Mouse (Mus musculus) heart, embryonic 15.5 days (tissue): ENCODE results near the gene G6pc. TPM values are rescaled to one million over a fixed set of nuclear protein-coding genes. Genes with fewer than 3 reads are reported as not detected.
"Not testable (repeated sequence)": the region's sequence is repeated elsewhere in the genome, so short reads cannot be mapped to it uniquely, and the experiment has no call there.

Experiments used
- ATAC-seq: fragments of 200-750 bp; cut with Nextera tagmentation; replicated peaks from 2 replicates; pipeline ENCODE4 v1.8.0; 2017; ENCODE audit warnings: low read depth, moderate TSS enrichment; ENCODE audit not compliant: insufficient number of reproducible peaks, insufficient read depth, low FRiP score
- H3K27ac ChIP-seq: fragments of 300-500 bp; sonication (generic); 2 replicates; pipeline ENCODE4 v1.5.1; 2015; ENCODE audit warnings: mild to moderate bottlenecking, inconsistent platforms
- H3K27me3 ChIP-seq: fragments of 300-500 bp; sonication (generic); 2 replicates; pipeline ENCODE4 v1.6.1; 2015; ENCODE audit warnings: inconsistent platforms
- H3K36me3 ChIP-seq: fragments of 300-500 bp; sonication (generic); 2 replicates; pipeline ENCODE4 v1.6.1; 2015; ENCODE audit warnings: mild to moderate bottlenecking, inconsistent platforms
- H3K4me1 ChIP-seq: fragments of 300-500 bp; sonication (generic); replicated peaks from 2 replicates; pipeline ENCODE4 v1.6.1; 2015; ENCODE audit warnings: inconsistent platforms
- H3K4me2 ChIP-seq: fragments of 300-500 bp; sonication (generic); 2 replicates; pipeline ENCODE4 v1.6.1; 2015; ENCODE audit warnings: inconsistent platforms, mild to moderate bottlenecking, moderate library complexity
- H3K4me3 ChIP-seq: fragments of 300-500 bp; sonication (generic); 2 replicates; pipeline ENCODE4 v1.5.1; 2015; ENCODE audit warnings: mild to moderate bottlenecking, inconsistent platforms
- H3K9ac ChIP-seq: fragments of 300-500 bp; sonication (generic); 2 replicates; pipeline ENCODE4 v1.6.1; 2015; ENCODE audit warnings: mild to moderate bottlenecking, inconsistent platforms
- H3K9me3 ChIP-seq: fragments of 300-500 bp; sonication (generic); replicated peaks from 2 replicates; pipeline ENCODE4 v1.6.1; 2016; ENCODE audit warnings: inconsistent platforms
- WGBS: fragments of 180-500 bp; shearing (Covaris S2); methylation state at CpG from one replicate; pipeline ENCODE4 v1.1.7; 2015; ENCODE audit warnings: mixed read lengths; 5-methylcytosine and 5-hydroxymethylcytosine counted together
- polyA plus RNA-seq: library from polyadenylated mRNA; unstranded; fragments of >200 nt; fragmentation: Nextera tagmentation; extraction: Ambion mirVana; gene quantifications from 2 replicates; pipeline ENCODE4 v1.2.1, GENCODE M21; 2015

Gene G6pc
- polyA plus RNA-seq, 1 experiment from 2014 or later: not detected

DNA sequence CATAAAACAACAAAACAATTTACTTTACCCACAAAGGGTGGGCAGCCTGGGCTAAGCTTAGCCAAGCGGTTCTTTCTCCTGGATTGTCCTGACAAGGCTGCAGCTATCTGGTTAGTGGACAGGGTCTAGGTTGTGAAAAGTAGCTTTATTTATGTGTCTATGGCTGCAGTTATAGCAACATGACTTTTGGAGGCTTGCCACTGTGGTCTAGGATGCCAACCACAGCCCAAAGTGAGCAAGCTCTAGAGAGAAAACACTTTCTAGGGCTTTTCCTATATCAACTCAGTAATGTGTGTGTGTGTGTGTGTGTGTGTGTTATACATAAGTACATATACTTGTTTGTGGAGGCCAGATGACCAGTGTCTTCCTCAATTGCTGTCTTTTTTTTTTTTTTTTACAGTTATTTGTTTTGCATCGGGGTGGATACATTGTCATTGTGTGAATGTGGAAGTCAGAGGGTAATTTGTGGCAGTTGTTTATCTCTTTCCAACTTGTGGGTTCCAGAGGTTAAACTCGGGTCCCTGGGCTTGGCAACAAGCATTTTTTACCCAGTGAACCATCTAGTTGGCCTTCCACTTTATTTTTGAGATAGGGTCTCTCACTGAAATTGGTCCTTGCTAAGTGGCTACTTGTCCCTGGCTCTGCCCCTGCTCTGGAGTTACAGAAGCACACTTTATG lies 9.7 kb upstream of the G6pc start:
- H3K36me3 ChIP-seq: no peaks in the 10 kb centered on the region
- 74% methylated on average over 3 of the region's 3 CpGs for WGBS
- no peaks in the 10 kb centered on the region for H3K9me3 ChIP-seq
- ATAC-seq: no peak
- no peak overlapping the region for H3K4me3 ChIP-seq
- no peaks in the 10 kb centered on the region for H3K27me3 ChIP-seq
- H3K4me2 ChIP-seq: no peak overlapping the region
- no peak overlapping the region for H3K9ac ChIP-seq
- H3K27ac ChIP-seq: no peak overlapping the region
- H3K4me1 ChIP-seq: peaks cover 17% of the 10 kb centered on the region

DNA sequence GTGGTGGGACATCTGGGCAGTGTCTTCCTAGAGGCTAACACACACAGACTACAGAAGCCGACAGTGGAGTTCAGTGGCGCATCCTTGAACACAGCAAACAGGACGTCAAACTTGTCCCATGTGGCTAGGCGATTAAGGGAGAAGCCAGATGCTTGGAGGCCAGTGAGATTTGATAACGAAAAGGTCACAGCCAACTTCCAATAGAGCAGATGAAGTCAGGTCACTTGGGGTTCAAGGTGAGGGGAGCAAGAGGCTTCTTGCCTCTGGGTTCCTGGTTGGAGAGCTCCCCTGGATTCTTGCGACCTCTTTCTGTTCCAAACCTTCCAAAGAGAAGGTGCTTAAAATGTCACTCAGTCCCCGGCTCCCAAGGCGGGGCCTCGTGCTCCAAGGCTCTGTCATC lies 7.6 kb upstream of the G6pc start:
- no peaks in the 10 kb centered on the region for H3K27me3 ChIP-seq
- H3K36me3 ChIP-seq: no peaks in the 10 kb centered on the region
- H3K4me3 ChIP-seq: no peak overlapping the region
- no peak overlapping the region for H3K4me2 ChIP-seq
- H3K27ac ChIP-seq: peak overlapping the region; percentile 70
- WGBS: 61% methylated on average over 9 of the region's 9 CpGs
- no peak overlapping the region for H3K9ac ChIP-seq
- no peak for ATAC-seq
- H3K9me3 ChIP-seq: no peaks in the 10 kb centered on the region
- peaks cover 20% of the 10 kb centered on the region for H3K4me1 ChIP-seq

DNA sequence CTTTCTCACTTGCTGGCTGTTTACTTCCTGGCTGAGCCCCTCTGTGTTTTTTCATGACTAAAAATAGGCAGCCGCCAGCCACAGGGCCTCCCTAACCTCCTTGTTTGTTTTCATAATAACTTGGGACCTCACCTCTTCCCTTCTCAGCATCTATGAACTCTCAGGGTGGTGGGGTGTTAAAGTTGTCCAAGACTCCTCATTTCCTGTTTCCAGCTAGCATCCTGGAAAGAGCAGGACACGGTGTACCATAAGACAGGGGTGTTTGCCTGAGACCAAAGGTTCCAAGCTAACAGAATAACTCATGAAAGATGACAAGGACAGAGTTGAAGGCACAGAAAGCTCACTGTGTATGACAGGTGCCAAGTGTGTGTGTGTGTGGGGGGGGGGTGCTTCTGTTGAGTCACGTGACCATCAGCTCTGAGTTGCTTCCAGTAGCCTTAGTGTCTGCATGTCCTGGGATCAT lies 6.7 kb upstream of the G6pc start:
- no peak overlapping the region for H3K4me3 ChIP-seq
- no peak for ATAC-seq
- no peaks in the 10 kb centered on the region for H3K27me3 ChIP-seq
- H3K27ac ChIP-seq: peak overlapping the region; percentile 70
- no peak overlapping the region for H3K9ac ChIP-seq
- H3K4me2 ChIP-seq: no peak overlapping the region
- peaks cover 20% of the 10 kb centered on the region for H3K4me1 ChIP-seq
- no peaks in the 10 kb centered on the region for H3K36me3 ChIP-seq
- H3K9me3 ChIP-seq: no peaks in the 10 kb centered on the region
- 28% methylated on average over 3 of the region's 3 CpGs for WGBS

DNA sequence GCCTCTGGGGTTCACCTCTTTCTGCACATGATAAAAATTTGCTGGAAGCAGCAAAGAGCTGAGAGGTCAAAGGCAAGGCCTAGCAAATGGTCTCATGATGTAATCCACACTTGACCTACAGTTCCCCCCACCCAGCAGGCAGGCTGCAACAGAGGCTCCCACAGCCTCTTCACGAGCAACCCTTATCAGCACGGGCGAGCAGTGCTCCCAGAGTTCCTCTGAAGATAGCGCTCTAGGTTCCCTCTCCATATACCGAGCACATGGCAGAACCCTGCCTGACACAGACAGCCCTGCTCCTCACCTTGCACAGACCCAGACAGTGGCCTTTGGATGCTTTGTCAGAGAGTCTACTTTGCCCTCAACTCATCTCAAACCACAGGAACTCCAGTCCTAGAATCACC lies 2.8 kb upstream of the G6pc start:
- H3K9ac ChIP-seq: no peak overlapping the region
- H3K4me3 ChIP-seq: no peak overlapping the region
- H3K27ac ChIP-seq: no peak overlapping the region
- ATAC-seq: no peak
- H3K4me2 ChIP-seq: no peak overlapping the region
- H3K36me3 ChIP-seq: no peaks in the 10 kb centered on the region
- H3K9me3 ChIP-seq: no peaks in the 10 kb centered on the region
- 22% methylated on average over 5 of the region's 5 CpGs for WGBS
- H3K27me3 ChIP-seq: no peaks in the 10 kb centered on the region
- peaks cover 20% of the 10 kb centered on the region for H3K4me1 ChIP-seq

DNA sequence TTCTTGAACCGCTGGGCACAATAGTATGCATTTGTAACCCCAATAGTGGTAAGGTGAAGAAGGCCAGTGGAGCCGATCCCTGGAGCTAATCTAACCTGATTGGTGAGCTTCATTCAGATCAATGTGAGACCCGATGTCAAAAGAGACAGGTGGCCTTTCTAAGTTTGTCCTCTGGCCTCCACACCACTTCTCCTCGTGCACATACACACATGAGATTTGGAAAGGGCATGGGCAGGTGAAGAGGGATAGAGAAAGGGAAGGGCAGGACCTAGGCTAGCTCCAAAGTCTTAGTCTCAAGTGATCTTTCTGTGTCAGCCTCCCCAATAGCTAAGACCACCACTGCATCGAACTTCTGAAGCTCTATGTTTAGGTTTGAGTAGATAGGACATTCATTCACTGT lies 2.8 kb downstream of the G6pc start:
- H3K9ac ChIP-seq: no peak overlapping the region
- H3K4me2 ChIP-seq: no peak overlapping the region
- no peak for ATAC-seq
- WGBS: 66% methylated on average over 5 of the region's 5 CpGs
- no peaks in the 10 kb centered on the region for H3K27me3 ChIP-seq
- no peak overlapping the region for H3K4me3 ChIP-seq
- no peak overlapping the region for H3K27ac ChIP-seq
- no peaks in the 10 kb centered on the region for H3K9me3 ChIP-seq
- no peaks in the 10 kb centered on the region for H3K36me3 ChIP-seq
- H3K4me1 ChIP-seq: no peaks in the 10 kb centered on the region

DNA sequence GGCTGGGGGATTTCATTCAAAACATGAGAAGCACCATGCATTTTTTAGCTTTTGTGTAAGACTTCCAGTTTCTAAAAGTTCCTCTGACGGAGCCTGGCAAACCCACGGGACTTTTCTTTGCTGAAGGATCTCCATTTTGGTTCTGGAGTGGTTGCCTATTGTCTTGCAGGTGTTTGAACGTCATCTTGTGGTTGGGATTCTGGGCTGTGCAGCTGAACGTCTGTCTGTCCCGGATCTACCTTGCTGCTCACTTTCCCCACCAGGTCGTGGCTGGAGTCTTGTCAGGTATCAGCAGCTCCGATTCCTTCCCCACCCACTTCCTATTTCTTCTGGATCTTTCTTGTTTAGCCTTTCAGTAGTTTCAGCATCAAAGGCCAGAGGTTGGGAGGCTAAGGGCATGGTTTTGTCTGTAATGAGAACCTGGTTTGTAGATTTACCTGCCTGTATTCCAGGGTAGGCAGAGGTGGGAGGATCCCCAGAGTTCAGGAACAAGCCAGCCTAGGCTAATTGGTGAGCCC lies 7.1 kb downstream of the G6pc start:
- H3K4me2 ChIP-seq: no peak overlapping the region
- ATAC-seq: no peak
- no peak overlapping the region for H3K27ac ChIP-seq
- H3K9me3 ChIP-seq: no peaks in the 10 kb centered on the region
- H3K4me1 ChIP-seq: no peaks in the 10 kb centered on the region
- H3K4me3 ChIP-seq: no peak overlapping the region
- no peak overlapping the region for H3K9ac ChIP-seq
- WGBS: 59% methylated on average over 7 of the region's 7 CpGs
- no peaks in the 10 kb centered on the region for H3K27me3 ChIP-seq
- H3K36me3 ChIP-seq: no peaks in the 10 kb centered on the region

DNA sequence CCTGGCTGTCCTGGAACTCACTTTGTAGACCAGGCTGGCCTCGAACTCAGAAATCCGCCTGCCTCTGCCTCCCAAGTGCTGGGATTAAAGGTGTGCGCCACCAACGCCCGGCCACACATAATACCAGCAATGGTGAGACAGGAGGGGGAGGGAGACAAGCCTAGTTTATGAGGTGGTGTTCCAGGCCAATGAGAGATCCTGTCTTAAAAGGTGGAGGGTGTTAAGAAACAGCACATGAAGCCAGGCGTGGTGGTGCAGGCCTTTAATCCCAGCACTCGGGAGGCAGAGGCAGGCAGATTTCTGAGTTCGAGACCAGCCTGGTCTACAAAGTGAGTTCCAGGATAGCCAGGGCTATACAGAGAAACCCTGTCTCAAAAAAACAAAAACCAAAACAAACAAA lies 10.8 kb downstream of the G6pc start:
- H3K4me2 ChIP-seq, H3K27me3 ChIP-seq, H3K4me1 ChIP-seq, H3K9ac ChIP-seq, H3K27ac ChIP-seq, ATAC-seq, H3K9me3 ChIP-seq, H3K4me3 ChIP-seq, H3K36me3 ChIP-seq: not testable (repeated sequence)
- WGBS: 87% methylated on average over 8 of the region's 8 CpGs

DNA sequence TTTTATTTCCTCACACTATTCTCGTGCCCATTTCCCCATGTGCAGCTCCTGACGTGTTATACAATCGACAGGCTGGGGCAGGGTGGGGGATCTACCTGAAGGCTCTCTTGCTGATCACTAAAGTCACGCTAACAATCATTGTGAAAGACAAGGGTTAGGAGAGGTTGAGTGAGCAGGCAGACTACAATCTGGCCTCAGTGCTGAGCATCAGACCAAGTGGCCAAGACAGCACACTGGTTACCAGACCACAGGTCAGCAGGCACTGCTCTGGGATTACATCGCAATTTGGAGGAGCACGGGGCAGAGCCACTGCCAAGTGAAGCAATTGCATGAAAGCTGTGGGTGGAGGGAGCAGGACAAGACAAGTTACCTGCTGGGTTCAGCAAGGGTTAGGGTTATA lies 11.6 kb downstream of the G6pc start:
- H3K4me1 ChIP-seq: no peaks in the 10 kb centered on the region
- no peaks in the 10 kb centered on the region for H3K9me3 ChIP-seq
- no peak overlapping the region for H3K9ac ChIP-seq
- H3K4me2 ChIP-seq: no peak overlapping the region
- no peak overlapping the region for H3K27ac ChIP-seq
- 76% methylated on average over 6 of the region's 6 CpGs for WGBS
- ATAC-seq: no peak
- H3K27me3 ChIP-seq: no peaks in the 10 kb centered on the region
- no peaks in the 10 kb centered on the region for H3K36me3 ChIP-seq
- no peak overlapping the region for H3K4me3 ChIP-seq

DNA sequence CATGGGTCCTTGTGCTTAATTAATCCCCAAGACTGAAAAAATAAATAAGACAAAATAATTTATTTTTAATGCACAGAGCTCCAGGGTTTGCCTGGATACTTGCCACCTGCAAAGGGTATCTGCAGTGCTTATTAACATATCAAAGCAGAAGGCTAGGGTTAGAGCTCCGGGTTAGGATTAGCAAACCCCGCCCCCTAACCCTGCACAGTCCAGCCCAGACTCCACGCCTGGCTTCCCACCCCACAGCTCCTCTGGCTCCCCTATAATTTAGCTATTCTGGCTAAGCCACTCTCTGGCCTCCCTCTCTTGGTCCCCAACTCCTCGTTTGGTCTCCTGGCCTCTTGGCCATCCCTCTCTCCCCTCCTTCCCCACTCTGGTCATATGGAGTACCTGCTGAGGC lies 14.5 kb downstream of the G6pc start:
- no peaks in the 10 kb centered on the region for H3K9me3 ChIP-seq
- no peaks in the 10 kb centered on the region for H3K4me1 ChIP-seq
- no peak overlapping the region for H3K27ac ChIP-seq
- no peak overlapping the region for H3K4me2 ChIP-seq
- H3K27me3 ChIP-seq: no peaks in the 10 kb centered on the region
- WGBS: 21% methylated on average over 4 of the region's 4 CpGs
- H3K36me3 ChIP-seq: no peaks in the 10 kb centered on the region
- no peak overlapping the region for H3K4me3 ChIP-seq
- no peak overlapping the region for H3K9ac ChIP-seq
- no peak for ATAC-seq

DNA sequence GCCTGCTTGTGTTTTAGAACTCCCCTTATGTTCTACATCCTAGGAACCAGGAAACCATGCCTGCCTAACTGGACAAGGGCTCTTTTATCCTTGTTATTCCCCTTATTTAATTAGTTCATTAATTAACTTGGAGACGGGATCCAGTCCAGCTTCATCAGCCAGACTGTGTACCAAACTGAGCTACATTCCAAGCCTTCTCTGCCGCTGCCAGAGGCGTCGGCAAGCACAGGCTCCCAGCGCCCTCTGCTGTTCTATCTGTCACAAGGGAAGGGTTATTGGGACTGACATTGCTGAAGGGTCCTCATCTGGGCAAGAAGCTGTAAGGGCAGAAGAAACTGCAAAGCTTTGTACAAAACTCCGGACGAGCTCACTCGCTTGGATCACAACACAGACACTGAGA lies 27.7 kb downstream of the G6pc start:
- H3K4me3 ChIP-seq: no peak overlapping the region
- 6% methylated on average over 8 of the region's 8 CpGs for WGBS
- H3K9me3 ChIP-seq: no peaks in the 10 kb centered on the region
- no peak overlapping the region for H3K4me2 ChIP-seq
- no peak overlapping the region for H3K9ac ChIP-seq
- H3K27ac ChIP-seq: no peak overlapping the region
- H3K27me3 ChIP-seq: no peaks in the 10 kb centered on the region
- 0 out of 2 replicates have a peak, but pooled peaks cover 3% of the 10 kb centered on the region for H3K4me1 ChIP-seq
- no peak for ATAC-seq
- H3K36me3 ChIP-seq: no peaks in the 10 kb centered on the region

DNA sequence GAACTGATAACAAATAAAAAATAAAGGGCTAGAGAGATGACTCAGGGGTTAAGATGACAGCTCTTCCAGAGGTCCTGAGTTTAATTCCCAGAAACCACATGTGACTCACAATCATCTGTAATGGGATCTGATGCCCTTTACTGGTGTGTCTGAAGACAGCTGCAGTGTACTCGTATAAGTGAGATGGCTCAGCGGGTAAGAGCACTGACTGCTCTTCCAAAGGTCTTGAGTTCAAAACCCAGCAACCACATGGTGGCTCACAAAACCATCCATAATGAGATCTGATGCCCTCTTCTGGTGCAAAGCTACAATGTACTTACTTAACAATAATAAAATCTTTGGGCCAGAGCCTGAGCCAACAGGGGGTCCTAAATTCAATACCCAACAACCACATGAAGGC lies 47.9 kb downstream of the G6pc start:
- H3K9me3 ChIP-seq: no peaks in the 10 kb centered on the region
- H3K4me1 ChIP-seq: peaks cover 7% of the 10 kb centered on the region
- no peaks in the 10 kb centered on the region for H3K27me3 ChIP-seq
- H3K4me3 ChIP-seq: no peak overlapping the region
- WGBS: 84% methylated on average over 2 of the region's 2 CpGs
- H3K4me2 ChIP-seq: no peak overlapping the region
- H3K36me3 ChIP-seq: peaks cover 26% of the 10 kb centered on the region; the same call in 1 of the 2 replicates
- ATAC-seq: no peak
- no peak overlapping the region for H3K9ac ChIP-seq
- no peak overlapping the region for H3K27ac ChIP-seq

DNA sequence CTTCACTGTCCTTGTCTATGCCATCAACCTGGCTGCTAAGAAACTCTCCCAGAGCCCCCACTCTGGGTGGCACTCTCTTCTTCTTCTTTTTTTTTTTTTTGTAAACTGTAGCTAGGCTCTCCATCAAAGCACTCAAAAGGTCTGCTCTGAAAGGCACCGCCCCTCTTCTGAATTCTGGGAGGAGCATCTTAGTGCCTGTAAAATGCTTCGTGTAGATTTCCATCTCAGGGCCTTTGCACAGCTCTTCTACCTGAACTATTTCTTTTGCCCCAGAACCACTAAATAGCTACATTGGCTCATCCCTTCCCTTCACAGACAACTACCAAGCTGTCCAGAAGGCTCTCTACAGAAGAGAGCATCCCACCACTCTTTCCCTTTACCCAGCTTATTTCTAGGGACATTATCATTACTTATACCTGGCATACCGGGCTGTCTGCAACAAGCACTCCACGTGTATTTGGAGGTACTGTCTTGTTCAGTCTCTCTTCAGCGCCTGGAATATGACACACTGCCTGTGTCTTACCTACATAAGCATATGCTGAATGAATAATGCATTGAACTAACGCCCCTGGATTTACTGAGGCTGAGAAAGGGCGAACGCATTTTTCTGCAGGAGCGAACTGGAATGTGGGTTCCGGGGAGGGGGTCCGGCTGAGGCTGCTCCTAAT lies 49.2 kb downstream of the G6pc start:
- Histone ChIP-seq H3K4me3 (peak overlapping the region; percentile 76), H3K27ac (peak overlapping the region; percentile 62), H3K4me2 (peak overlapping the region; percentile 85), H3K27me3 (no peaks in the 10 kb centered on the region), H3K36me3 (peaks cover 19% of the 10 kb centered on the region; the same call in 1 of the 2 replicates), H3K4me1 (peaks cover 7% of the 10 kb centered on the region), H3K9ac (peak overlapping the region; percentile 78), H3K9me3 (no peaks in the 10 kb centered on the region)
- ATAC-seq: no peak
- 2% methylated on average over 11 of the region's 11 CpGs for WGBS
